Mouse (Mus musculus): ENCODE data around the gene Sema5a. TPM values are rescaled to one million over a fixed set of nuclear protein-coding genes. Genes with fewer than 3 reads are reported as not detected.
A peak's percentile ranks its signal among the peaks of the same experiment; 100 is the strongest.

Sema5a gene
- polyA plus RNA-seq, 1 experiment from 2014 or later: 8.3 TPM

GRCm38 (mm10) chr15:32401909-32402527 is 157.4 kb downstream of the Sema5a start:
- Histone ChIP-seq H3K27ac (no peak overlapping the region), H3K4me3 (no peak overlapping the region), H3K36me3 (replicated peaks) (no peaks in the 10 kb centered on the region), H3K27me3 (ENCODE audit: poor library complexity, severe bottlenecking) (no peaks in the 10 kb centered on the region), H3K4me1 (peaks cover 12% of the 10 kb centered on the region), H3K9me3 (no peaks in the 10 kb centered on the region)
- 74% methylated on average over 5 of the region's 5 CpGs for WGBS
- no peak for DNase-seq (ENCODE audit: extremely low spot score, low spot score)

- Histone ChIP-seq H3K4me1 (peaks cover 12% of the 10 kb centered on the region), H3K36me3 (replicated peaks) (no peaks in the 10 kb centered on the region), H3K27me3 (ENCODE audit: poor library complexity, severe bottlenecking) (no peaks in the 10 kb centered on the region), H3K4me3 (no peak overlapping the region), H3K27ac (no peak overlapping the region), H3K9me3 (no peaks in the 10 kb centered on the region)
- 91% methylated on average over 8 of the region's 8 CpGs for WGBS
- DNase-seq (ENCODE audit: extremely low spot score, low spot score): no peak
Measured at GRCm38 (mm10) chr15:32403321-32403720, 158.7 kb downstream of the Sema5a start.

- Histone ChIP-seq H3K9me3 (no peaks in the 10 kb centered on the region), H3K4me3 (no peak overlapping the region), H3K4me1 (peaks cover 7% of the 10 kb centered on the region), H3K27ac (no peak overlapping the region), H3K36me3 (replicated peaks) (no peaks in the 10 kb centered on the region), H3K27me3 (ENCODE audit: poor library complexity, severe bottlenecking) (no peaks in the 10 kb centered on the region)
- 91% methylated on average over 2 of the region's 2 CpGs for WGBS
- no peak for DNase-seq (ENCODE audit: extremely low spot score, low spot score)
Measured at GRCm38 (mm10) chr15:32406436-32406835, 161.8 kb downstream of the Sema5a start.

GRCm38 (mm10) chr15:32407766-32408165 is 163.2 kb downstream of the Sema5a start:
- Histone ChIP-seq H3K27ac (no peak overlapping the region), H3K4me1 (no peaks in the 10 kb centered on the region), H3K36me3 (replicated peaks) (no peaks in the 10 kb centered on the region), H3K9me3 (no peaks in the 10 kb centered on the region), H3K4me3 (no peak overlapping the region), H3K27me3 (ENCODE audit: poor library complexity, severe bottlenecking) (no peaks in the 10 kb centered on the region)
- 95% methylated on average over 3 of the region's 3 CpGs for WGBS
- no peak for DNase-seq (ENCODE audit: extremely low spot score, low spot score)

GRCm38 (mm10) chr15:32416291-32416690 is 171.7 kb downstream of the Sema5a start:
- no peak overlapping the region for H3K27ac ChIP-seq
- H3K9me3 ChIP-seq: no peaks in the 10 kb centered on the region
- H3K4me3 ChIP-seq: no peak overlapping the region
- no peaks in the 10 kb centered on the region for H3K27me3 ChIP-seq (ENCODE audit: poor library complexity, severe bottlenecking)
- H3K36me3 ChIP-seq (replicated peaks): no peaks in the 10 kb centered on the region
- no peak for DNase-seq (ENCODE audit: extremely low spot score, low spot score)
- 0 out of 2 replicates have a peak, but pooled peaks cover 4% of the 10 kb centered on the region for H3K4me1 ChIP-seq
- 83% methylated on average over 2 of the region's 2 CpGs for WGBS

GRCm38 (mm10) chr15:32422631-32423030 is 178.0 kb downstream of the Sema5a start:
- 88% methylated on average over 6 of the region's 6 CpGs for WGBS
- no peak for DNase-seq (ENCODE audit: extremely low spot score, low spot score)
- no peaks in the 10 kb centered on the region for H3K27me3 ChIP-seq (ENCODE audit: poor library complexity, severe bottlenecking)
- H3K9me3 ChIP-seq: no peaks in the 10 kb centered on the region
- H3K4me3 ChIP-seq: no peak overlapping the region
- H3K4me1 ChIP-seq: peaks cover 10% of the 10 kb centered on the region; the same call in 1 of the 2 replicates
- no peaks in the 10 kb centered on the region for H3K36me3 ChIP-seq (replicated peaks)
- H3K27ac ChIP-seq: no peak overlapping the region

GRCm38 (mm10) chr15:32423061-32423460 is 178.5 kb downstream of the Sema5a start:
- no peaks in the 10 kb centered on the region for H3K27me3 ChIP-seq (ENCODE audit: poor library complexity, severe bottlenecking)
- 91% methylated on average over 6 of the region's 6 CpGs for WGBS
- H3K36me3 ChIP-seq (replicated peaks): no peaks in the 10 kb centered on the region
- no peak overlapping the region for H3K4me3 ChIP-seq
- no peaks in the 10 kb centered on the region for H3K9me3 ChIP-seq
- peaks cover 11% of the 10 kb centered on the region; the same call in 1 of the 2 replicates for H3K4me1 ChIP-seq
- H3K27ac ChIP-seq: no peak overlapping the region
- DNase-seq (ENCODE audit: extremely low spot score, low spot score): no peak

GRCm38 (mm10) chr15:32427188-32427924 is 182.7 kb downstream of the Sema5a start:
- H3K36me3 ChIP-seq (replicated peaks): no peaks in the 10 kb centered on the region
- 87% methylated on average over 7 of the region's 7 CpGs for WGBS
- H3K27me3 ChIP-seq (ENCODE audit: poor library complexity, severe bottlenecking): no peaks in the 10 kb centered on the region
- H3K4me3 ChIP-seq: no peak overlapping the region
- H3K9me3 ChIP-seq: no peaks in the 10 kb centered on the region
- no peak for DNase-seq (ENCODE audit: extremely low spot score, low spot score)
- H3K27ac ChIP-seq: no peak overlapping the region
- H3K4me1 ChIP-seq: peaks cover 12% of the 10 kb centered on the region; the same call in 1 of the 2 replicates

GRCm38 (mm10) chr15:32432927-32433832 is 188.6 kb downstream of the Sema5a start:
- Histone ChIP-seq H3K27ac (peak overlapping the region; percentile 54; the same call in 1 of the 2 replicates), H3K9me3 (no peaks in the 10 kb centered on the region), H3K4me3 (no peak overlapping the region), H3K4me1 (peaks cover 15% of the 10 kb centered on the region), H3K27me3 (ENCODE audit: poor library complexity, severe bottlenecking) (no peaks in the 10 kb centered on the region), H3K36me3 (replicated peaks) (no peaks in the 10 kb centered on the region)
- 74% methylated on average over 13 of the region's 13 CpGs for WGBS
- DNase-seq (ENCODE audit: extremely low spot score, low spot score): no peak

- Histone ChIP-seq H3K27ac (peak overlapping the region; percentile 54; the same call in 1 of the 2 replicates), H3K4me1 (peaks cover 15% of the 10 kb centered on the region), H3K27me3 (ENCODE audit: poor library complexity, severe bottlenecking) (no peaks in the 10 kb centered on the region), H3K9me3 (no peaks in the 10 kb centered on the region), H3K4me3 (no peak overlapping the region), H3K36me3 (replicated peaks) (no peaks in the 10 kb centered on the region)
- no peak for DNase-seq (ENCODE audit: extremely low spot score, low spot score)
Measured at GRCm38 (mm10) chr15:32433833-32434155, 189.2 kb downstream of the Sema5a start.

GRCm38 (mm10) chr15:32434274-32434673 is 189.7 kb downstream of the Sema5a start:
- Histone ChIP-seq H3K4me3 (no peak overlapping the region), H3K36me3 (replicated peaks) (no peaks in the 10 kb centered on the region), H3K4me1 (peaks cover 15% of the 10 kb centered on the region), H3K27ac (no peak overlapping the region), H3K27me3 (ENCODE audit: poor library complexity, severe bottlenecking) (no peaks in the 10 kb centered on the region), H3K9me3 (no peaks in the 10 kb centered on the region)
- DNase-seq (ENCODE audit: extremely low spot score, low spot score): no peak

GRCm38 (mm10) chr15:32437654-32438053 is 193.0 kb downstream of the Sema5a start:
- Histone ChIP-seq H3K9me3 (no peaks in the 10 kb centered on the region), H3K4me3 (no peak overlapping the region), H3K27me3 (ENCODE audit: poor library complexity, severe bottlenecking) (no peaks in the 10 kb centered on the region), H3K36me3 (replicated peaks) (no peaks in the 10 kb centered on the region), H3K27ac (no peak overlapping the region), H3K4me1 (peaks cover 10% of the 10 kb centered on the region)
- 26% methylated on average over 6 of the region's 6 CpGs for WGBS
- DNase-seq (ENCODE audit: extremely low spot score, low spot score): peak; percentile 58

GRCm38 (mm10) chr15:32442745-32443144 is 198.1 kb downstream of the Sema5a start:
- Histone ChIP-seq H3K36me3 (replicated peaks) (no peaks in the 10 kb centered on the region), H3K4me1 (peaks cover 12% of the 10 kb centered on the region), H3K4me3 (no peak overlapping the region), H3K27ac (no peak overlapping the region), H3K27me3 (ENCODE audit: poor library complexity, severe bottlenecking) (no peaks in the 10 kb centered on the region), H3K9me3 (no peaks in the 10 kb centered on the region)
- no peak for DNase-seq (ENCODE audit: extremely low spot score, low spot score)
- WGBS: 85% methylated on average over 4 of the region's 4 CpGs

Measured in forebrain, embryonic 10.5 days (tissue).